Mouse (Mus musculus): ENCODE measurements around the gene Dsn1.

Gene Dsn1

GRCm38 (mm10) chr2:157027106-157028008 lies 20.4 kb upstream of the Dsn1 start:
- no peak for DNase-seq (ENCODE audit: extremely low read depth, low read depth)

- DNase-seq (ENCODE audit: extremely low read depth, low read depth) = no peak
These were observed 14.2 kb upstream of the Dsn1 start for GRCm38 (mm10) chr2:157021156-157021555.

GRCm38 (mm10) chr2:157019228-157019627 lies 12.3 kb upstream of the Dsn1 start:
- no peak for DNase-seq (ENCODE audit: extremely low read depth, low read depth)

- DNase-seq (ENCODE audit: extremely low read depth, low read depth) = no peak
These were observed 9.7 kb upstream of the Dsn1 start for GRCm38 (mm10) chr2:157016529-157017270.

GRCm38 (mm10) chr2:157012341-157012740 lies 5.4 kb upstream of the Dsn1 start:
- no peak for DNase-seq (ENCODE audit: extremely low read depth, low read depth)

GRCm38 (mm10) chr2:157010634-157011310 lies 3.8 kb upstream of the Dsn1 start:
- no peak for DNase-seq (ENCODE audit: extremely low read depth, low read depth)

- DNase-seq (ENCODE audit: extremely low read depth, low read depth) = no peak
These were observed 3.2 kb upstream of the Dsn1 start for GRCm38 (mm10) chr2:157010121-157010520.

GRCm38 (mm10) chr2:157008509-157008908 lies 1.6 kb upstream of the Dsn1 start:
- DNase-seq (ENCODE audit: extremely low read depth, low read depth) = no peak

GRCm38 (mm10) chr2:157007234-157007596 lies 261 bp upstream of the Dsn1 start:
- no peak for DNase-seq (ENCODE audit: extremely low read depth, low read depth)

GRCm38 (mm10) chr2:157002321-157002720 lies 4.6 kb downstream of the Dsn1 start:
- no peak for DNase-seq (ENCODE audit: extremely low read depth, low read depth)

- no peak for DNase-seq (ENCODE audit: extremely low read depth, low read depth)
These were observed 8.7 kb downstream of the Dsn1 start for GRCm38 (mm10) chr2:156998263-156998662.

- DNase-seq (ENCODE audit: extremely low read depth, low read depth) = no peak
These were observed 10.4 kb downstream of the Dsn1 start for GRCm38 (mm10) chr2:156996576-156996975.

- DNase-seq (ENCODE audit: extremely low read depth, low read depth) = peak; percentile 96
These were observed 15.3 kb downstream of the Dsn1 start, which contains the start of gene Ndrg3 for GRCm38 (mm10) chr2:156991470-156992319. Ndrg3 (minus strand) TSS chr2:156992056.

GRCm38 (mm10) chr2:156990727-156991431 lies 16.1 kb downstream of the Dsn1 start:
- DNase-seq (ENCODE audit: extremely low read depth, low read depth) = no peak

GRCm38 (mm10) chr2:156987316-156987715 lies 19.6 kb downstream of the Dsn1 start:
- no peak for DNase-seq (ENCODE audit: extremely low read depth, low read depth)

GRCm38 (mm10) chr2:156982864-156983263 lies 24.1 kb downstream of the Dsn1 start:
- peak; percentile 71 for DNase-seq (ENCODE audit: extremely low read depth, low read depth)

- no peak for DNase-seq (ENCODE audit: extremely low read depth, low read depth)
These were observed 25.7 kb downstream of the Dsn1 start for GRCm38 (mm10) chr2:156981291-156981690.

- no peak for DNase-seq (ENCODE audit: extremely low read depth, low read depth)
These were observed 26.9 kb downstream of the Dsn1 start for GRCm38 (mm10) chr2:156980059-156980458.

GRCm38 (mm10) chr2:156976711-156977110 lies 30.2 kb downstream of the Dsn1 start:
- DNase-seq (ENCODE audit: extremely low read depth, low read depth) = no peak

- no peak for DNase-seq (ENCODE audit: extremely low read depth, low read depth)
These were observed 32.0 kb downstream of the Dsn1 start for GRCm38 (mm10) chr2:156974967-156975366.
